Mouse (Mus musculus): Measurements from ENCODE around the gene Cct7.

Cct7 gene

GRCm38 (mm10) chr6:85502911-85503250 is 51.6 kb downstream of the Cct7 start, which contains the start of gene Fbxo41:
Gene Fbxo41 (minus strand): TSS chr6:85502994.
- DNase-seq (ENCODE audit: low read depth) = no peak

GRCm38 (mm10) chr6:85504908-85505307 is 53.6 kb downstream of the Cct7 start:
- DNase-seq (ENCODE audit: low read depth) = no peak

- DNase-seq (ENCODE audit: low read depth) = no peak
Measured at GRCm38 (mm10) chr6:85508602-85509001, 57.3 kb downstream of the Cct7 start.

GRCm38 (mm10) chr6:85510476-85510875 is 59.2 kb downstream of the Cct7 start:
- peak; percentile 9 for DNase-seq (ENCODE audit: low read depth)

- DNase-seq (ENCODE audit: low read depth) = no peak
Measured at GRCm38 (mm10) chr6:85511286-85512055, 60.2 kb downstream of the Cct7 start.

GRCm38 (mm10) chr6:85512056-85512440 is 60.7 kb downstream of the Cct7 start:
- DNase-seq (ENCODE audit: low read depth) = no peak

GRCm38 (mm10) chr6:85512577-85513530 is 61.5 kb downstream of the Cct7 start:
- DNase-seq (ENCODE audit: low read depth) = no peak

- no peak for DNase-seq (ENCODE audit: low read depth)
Measured at GRCm38 (mm10) chr6:85513531-85513910, 62.2 kb downstream of the Cct7 start, which contains the start of gene Egr4. Gene Egr4 (minus strand): TSS chr6:85513589.

- DNase-seq (ENCODE audit: low read depth) = no peak
Measured at GRCm38 (mm10) chr6:85515941-85516340, 64.6 kb downstream of the Cct7 start.

Measured in 416B (cell line).